Mouse (Mus musculus) forebrain, postnatal 0 days (tissue): ENCODE results near the gene Pacsin3. TPM values are rescaled to one million over a fixed set of nuclear protein-coding genes. Genes with fewer than 3 reads are reported as not detected.
A peak's percentile ranks its signal among the peaks of the same experiment; 100 is the strongest.

Experiments
- ATAC-seq: fragments of 200-750 bp; cut with Nextera tagmentation; 2 replicates; pipeline ENCODE4 v1.8.0; 2017; ENCODE audit warnings: mild to moderate bottlenecking, moderate library complexity
- DNase-seq: peaks from one replicate; pipeline ENCODE4 v3.0.0-alpha.2; 2015
- H3K27ac ChIP-seq: fragments of 300-500 bp; sonication (generic); 2 replicates; pipeline ENCODE4 v1.5.1; 2014; ENCODE audit warnings: low read depth, mild to moderate bottlenecking, antibody characterized with exemption, low read length, moderate library complexity, mixed read lengths
- H3K27me3 ChIP-seq: fragments of 300-500 bp; sonication (generic); 2 replicates; pipeline ENCODE4 v1.6.1; 2014; ENCODE audit warnings: mild to moderate bottlenecking, low read length, mixed read lengths; ENCODE audit not compliant: insufficient read depth
- H3K36me3 ChIP-seq: fragments of 300-500 bp; sonication (generic); 2 replicates; pipeline ENCODE4 v1.6.1; 2014; ENCODE audit warnings: mild to moderate bottlenecking, moderate library complexity; ENCODE audit not compliant: insufficient read depth
- H3K4me1 ChIP-seq: fragments of 300-500 bp; sonication (generic); 2 replicates; pipeline ENCODE4 v1.6.1; 2014; ENCODE audit warnings: antibody characterized with exemption; ENCODE audit not compliant: insufficient read depth
- H3K4me2 ChIP-seq: fragments of 300-500 bp; sonication (generic); 2 replicates; pipeline ENCODE4 v1.6.1; 2014; ENCODE audit warnings: low read depth, mild to moderate bottlenecking, moderate library complexity
- H3K4me3 ChIP-seq: fragments of 300-500 bp; sonication (generic); 2 replicates; pipeline ENCODE4 v1.5.1; 2014; ENCODE audit warnings: low read depth, low read length, mixed read lengths
- H3K9ac ChIP-seq: fragments of 300-500 bp; sonication (generic); 2 replicates; pipeline ENCODE4 v1.6.1; 2014; ENCODE audit warnings: mild to moderate bottlenecking
- H3K9me3 ChIP-seq: fragments of 300-500 bp; sonication (generic); 2 replicates; pipeline ENCODE4 v1.6.1; 2016; ENCODE audit warnings: low read length
- CTCF ChIP-seq: sonication (generic); IDR thresholded peaks from 2 replicates; pipeline ENCODE4 v1.5.1; 2016; ENCODE audit warnings: antibody characterized with exemption, control low read depth, low read depth
- WGBS: fragments of 180-500 bp; shearing (Covaris S2); extraction: QIAGEN DNeasy Blood & Tissue Kit; methylation state at CpG from one replicate; pipeline ENCODE4 v1.1.7; 2014; 5-methylcytosine and 5-hydroxymethylcytosine counted together
- polyA plus RNA-seq: library from polyadenylated mRNA; unstranded; fragments of >200 nt; fragmentation: Nextera tagmentation; extraction: Ambion mirVana; gene quantifications from 2 replicates; pipeline ENCODE4 v1.2.1, GENCODE M21; 2015
- total RNA-seq: library from RNA; depleted of rRNA; stranded (reverse); fragments of >200 nt; gene quantifications from 2 replicates; pipeline ENCODE4 v1.2.3, GENCODE M21; 2014

Gene Pacsin3
- total and polyA plus RNA-seq, 2 experiments from 2014 or later: 20.5 to 22.8 TPM

DNA sequence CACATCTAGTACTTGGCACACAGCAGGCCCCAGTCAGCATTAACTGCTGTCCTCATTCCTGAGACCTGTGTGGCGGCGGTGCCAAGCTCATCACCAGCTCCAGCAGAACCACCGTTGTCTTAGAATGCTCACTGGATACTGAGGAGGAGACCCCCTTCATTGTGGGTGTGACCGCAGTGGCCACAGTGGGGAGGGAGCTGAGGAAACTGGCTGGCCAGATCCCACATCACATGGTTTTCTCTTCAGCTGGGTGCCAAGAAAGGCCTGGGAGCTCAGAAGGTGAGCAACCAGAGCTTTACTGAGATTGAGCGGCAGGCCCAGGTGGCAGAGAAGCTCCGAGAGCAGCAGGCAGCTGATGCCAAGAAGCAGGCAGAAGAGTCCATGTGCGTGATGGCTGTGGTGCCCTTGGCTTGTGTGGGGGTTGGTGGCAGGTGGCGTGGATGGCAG is 14.0 kb downstream of the Pacsin3 start:
- Histone ChIP-seq H3K9me3 (no peaks in the 10 kb centered on the region), H3K4me2 (no peak overlapping the region), H3K27me3 (no peaks in the 10 kb centered on the region), H3K36me3 (peaks cover 68% of the 10 kb centered on the region), H3K4me1 (0 out of 2 replicates have a peak, but pooled peaks cover 5% of the 10 kb centered on the region), H3K4me3 (no peak overlapping the region), H3K9ac (no peak overlapping the region), H3K27ac (no peak overlapping the region)
- no peak for ATAC-seq
- TF ChIP-seq CTCF: no peak
- DNase-seq: no peak
- 91% methylated on average over 8 of the region's 8 CpGs for WGBS

DNA sequence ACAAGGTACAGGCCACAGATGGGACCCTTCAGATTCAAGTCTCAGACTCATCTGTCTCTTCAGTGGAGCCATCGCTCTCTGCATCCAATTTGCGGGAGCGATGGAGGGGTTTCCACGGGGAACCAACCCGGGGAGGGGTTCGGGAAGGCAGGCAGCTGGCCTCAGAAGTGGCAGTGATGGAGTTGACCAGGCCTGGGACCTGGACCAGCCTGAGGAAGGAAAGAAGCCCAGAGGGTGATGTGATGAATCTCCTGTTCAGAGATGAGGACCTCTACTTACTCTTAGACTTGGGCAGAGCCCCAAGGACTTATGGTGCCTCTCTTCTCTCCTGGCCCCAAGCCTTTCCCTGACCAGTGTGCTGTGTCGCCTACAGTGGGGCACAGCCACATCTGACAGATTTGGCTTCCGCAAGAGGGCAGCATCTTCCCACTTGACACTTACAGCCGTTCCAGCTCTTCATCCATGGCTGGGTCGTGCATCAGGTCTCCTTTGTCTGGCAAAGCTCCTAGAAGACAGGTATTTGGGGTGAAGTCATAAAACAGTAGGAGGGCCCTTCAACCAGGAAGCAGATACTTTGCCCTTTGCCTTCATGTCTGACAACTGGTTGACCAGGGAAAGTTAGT is 23.1 kb downstream of the Pacsin3 start:
- ATAC-seq: peak; percentile 65
- peak; percentile 74 for TF ChIP-seq CTCF
- 43% methylated on average over 10 of the region's 10 CpGs for WGBS
- no peaks in the 10 kb centered on the region for H3K27me3 ChIP-seq
- no peak overlapping the region for H3K4me3 ChIP-seq
- peak; percentile 65 for DNase-seq
- H3K4me2 ChIP-seq: no peak overlapping the region
- H3K4me1 ChIP-seq: no peaks in the 10 kb centered on the region
- H3K36me3 ChIP-seq: peaks cover 56% of the 10 kb centered on the region
- no peaks in the 10 kb centered on the region for H3K9me3 ChIP-seq
- no peak overlapping the region for H3K27ac ChIP-seq
- H3K9ac ChIP-seq: no peak overlapping the region

- Histone ChIP-seq H3K9ac (no peak overlapping the region), H3K36me3 (peaks cover 51% of the 10 kb centered on the region), H3K4me3 (no peak overlapping the region), H3K4me2 (no peak overlapping the region), H3K27ac (no peak overlapping the region), H3K9me3 (no peaks in the 10 kb centered on the region), H3K4me1 (0 out of 2 replicates have a peak, but pooled peaks cover 2% of the 10 kb centered on the region), H3K27me3 (no peaks in the 10 kb centered on the region)
- TF ChIP-seq CTCF: no peak
- 81% methylated on average over 2 of the region's 2 CpGs for WGBS
- ATAC-seq (no peak), DNase-seq (no peak)
Observed at GRCm38 (mm10) chr2:91279372-91279755, 23.6 kb downstream of the Pacsin3 start.

DNA sequence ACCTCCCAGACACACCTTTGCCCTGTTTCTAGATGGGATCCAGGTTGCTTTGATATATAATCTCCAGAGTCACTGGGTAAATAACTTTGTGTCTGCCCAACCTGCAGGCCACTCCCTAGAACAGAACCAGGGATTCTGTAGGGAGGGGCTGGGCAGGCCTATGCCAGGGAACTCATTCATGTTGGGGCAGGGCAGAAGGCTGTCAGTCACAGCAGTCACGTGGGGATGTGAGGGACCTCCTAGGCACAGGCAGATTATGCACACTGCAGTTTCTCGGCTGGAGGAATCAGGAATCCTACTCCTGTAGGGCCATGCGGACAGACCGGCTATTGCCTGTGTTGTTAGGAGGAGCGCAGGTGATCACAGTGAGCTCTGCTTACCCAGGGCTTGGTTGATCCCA is 25.6 kb downstream of the Pacsin3 start:
- DNase-seq: no peak
- Histone ChIP-seq H3K4me2 (no peak overlapping the region), H3K4me3 (no peak overlapping the region), H3K9me3 (no peaks in the 10 kb centered on the region), H3K27ac (no peak overlapping the region), H3K4me1 (0 out of 2 replicates have a peak, but pooled peaks cover 5% of the 10 kb centered on the region), H3K36me3 (peaks cover 31% of the 10 kb centered on the region), H3K27me3 (no peaks in the 10 kb centered on the region), H3K9ac (no peak overlapping the region)
- 55% methylated on average over 5 of the region's 5 CpGs for WGBS
- ATAC-seq: no peak
- no peak for TF ChIP-seq CTCF

DNA sequence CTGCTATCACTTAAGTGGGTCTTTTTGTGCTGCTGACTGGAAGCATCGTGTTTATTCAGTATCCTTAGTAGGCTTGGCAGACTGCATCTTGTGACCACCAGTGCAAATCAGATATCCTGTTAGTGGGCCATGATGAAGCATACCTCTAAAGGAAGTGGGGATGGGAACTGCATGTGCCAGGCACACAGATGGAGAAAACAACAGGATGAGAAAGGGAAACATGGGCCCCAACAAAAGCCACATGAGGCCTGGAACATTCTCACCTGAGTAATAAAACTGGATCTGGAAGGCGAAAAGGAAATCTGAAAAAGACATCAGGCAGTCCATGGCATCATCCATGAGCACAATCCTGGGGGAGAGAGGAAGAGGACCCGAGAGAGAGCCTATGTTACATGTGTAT is 28.2 kb downstream of the Pacsin3 start:
- Histone ChIP-seq H3K27ac (no peak overlapping the region; the same call in 1 of the 2 replicates), H3K27me3 (no peaks in the 10 kb centered on the region), H3K9ac (peak overlapping the region; percentile 33), H3K9me3 (no peaks in the 10 kb centered on the region), H3K36me3 (peaks cover 12% of the 10 kb centered on the region), H3K4me2 (no peak overlapping the region), H3K4me1 (0 out of 2 replicates have a peak, but pooled peaks cover 5% of the 10 kb centered on the region), H3K4me3 (no peak overlapping the region)
- no peak for ATAC-seq
- 70% methylated on average over 3 of the region's 3 CpGs for WGBS
- no peak for TF ChIP-seq CTCF
- DNase-seq: no peak

- DNase-seq (peak; percentile 68), ATAC-seq (peak; percentile 56)
- peak overlapping the region; percentile 3; the same call in 1 of the 2 replicates for H3K27ac ChIP-seq
- H3K4me2 ChIP-seq: no peak overlapping the region
- WGBS: 28% methylated on average over 13 of the region's 13 CpGs
- no peak for TF ChIP-seq CTCF
- peaks cover 11% of the 10 kb centered on the region for H3K36me3 ChIP-seq
- no peaks in the 10 kb centered on the region for H3K9me3 ChIP-seq
- H3K27me3 ChIP-seq: no peaks in the 10 kb centered on the region
- no peak overlapping the region for H3K9ac ChIP-seq
- 0 out of 2 replicates have a peak, but pooled peaks cover 5% of the 10 kb centered on the region for H3K4me1 ChIP-seq
- no peak overlapping the region for H3K4me3 ChIP-seq
Observed at GRCm38 (mm10) chr2:91284375-91285199, 28.8 kb downstream of the Pacsin3 start.
